Mouse (Mus musculus) intestine, embryonic 15.5 days (tissue): ENCODE measurements around the gene Pecam1. TPM values are rescaled to one million over a fixed set of nuclear protein-coding genes. Genes with fewer than 3 reads are reported as not detected.

Experiments
- polyA plus RNA-seq: library from polyadenylated mRNA; unstranded; fragments of >200 nt; fragmentation: Nextera tagmentation; extraction: Ambion mirVana; gene quantifications from 2 replicates; pipeline ENCODE4 v1.2.1, GENCODE M21; 2015

The Pecam1 gene
- polyA plus RNA-seq, 1 experiment from 2014 or later: 49.3 TPM

Other genes starting within 250 kb of the Pecam1 start
- 10.4 and 11.1 TPM in 2 replicates for gene Tex2, start 137.2 kb downstream of the Pecam1 start, polyA plus RNA-seq
- gene Milr1, start 598 bp upstream of the Pecam1 start, polyA plus RNA-seq: 2.0 TPM in 2 replicates
- gene Polg2, start 28.9 kb upstream of the Pecam1 start, polyA plus RNA-seq: 11.7 and 11.9 TPM in 2 replicates
- 257 and 283 TPM in 2 replicates for gene Ddx5, start 38.6 kb upstream of the Pecam1 start, polyA plus RNA-seq
- gene Cep95, start 38.6 kb upstream of the Pecam1 start, polyA plus RNA-seq: 14.6 and 16.3 TPM in 2 replicates
- gene Smurf2, start 170.1 kb upstream of the Pecam1 start, polyA plus RNA-seq: 11.3 and 12.0 TPM in 2 replicates
- gene Kpna2, start 248.9 kb upstream of the Pecam1 start, polyA plus RNA-seq: 357 and 384 TPM in 2 replicates